Mouse (Mus musculus) G1E (cell line): ENCODE measurements around the gene Zc3h13.

Source experiments
- CTCF ChIP-seq: IDR thresholded peaks from 2 replicates; pipeline ENCODE4 v1.5.1; 2012; ENCODE audit warnings: low read depth, low read length, inconsistent platforms, mixed read lengths
- GATA1 ChIP-seq: IDR thresholded peaks from 2 replicates; pipeline ENCODE4 v1.6.1; 2012; ENCODE audit warnings: borderline replicate concordance, low read length, inconsistent platforms, mixed read lengths
- GATA2 ChIP-seq: IDR thresholded peaks from 2 replicates; pipeline ENCODE4 v1.6.1; 2012; ENCODE audit warnings: low read depth, low read length, inconsistent platforms, borderline replicate concordance
- POLR2AphosphoS5 ChIP-seq: IDR thresholded peaks from 2 replicates; pipeline ENCODE4 v1.6.1; 2012; ENCODE audit warnings: low read depth, low read length, inconsistent platforms; ENCODE audit not compliant: insufficient replicate concordance
- TAL1 ChIP-seq: conservative IDR thresholded peaks from 2 replicates; pipeline ENCODE4 v1.6.1; 2012; ENCODE audit warnings: low read depth, low read length, inconsistent platforms, mixed read lengths

- TF ChIP-seq CTCF (no peak), TAL1 (no peak), GATA2 (no peak), GATA1 (no peak), POLR2AphosphoS5 (no peak)
Measured at GRCm38 (mm10) chr14:75235552-75235951, 48.6 kb upstream of the Zc3h13 start.
